In the genomic region with DNA sequence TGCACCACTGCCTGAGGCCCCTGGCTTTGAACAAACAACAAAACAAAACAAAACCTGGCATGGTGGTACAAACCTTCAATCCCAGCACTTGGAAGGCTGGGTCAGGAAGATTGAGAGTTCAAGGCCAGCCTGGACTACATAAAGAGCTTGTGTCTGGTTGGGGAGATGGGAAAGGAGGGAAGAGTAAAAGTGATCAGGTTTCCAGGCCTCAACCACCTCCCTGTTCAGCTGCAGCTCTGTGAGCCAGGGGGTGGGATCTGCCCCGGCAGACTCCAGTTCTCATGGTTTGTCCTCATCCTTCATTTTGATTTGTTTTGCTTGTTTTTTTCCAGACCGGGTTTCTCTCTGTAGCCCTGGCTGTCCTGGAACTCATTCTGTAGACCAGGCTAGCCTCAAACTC, we compare ENCODE assay signal across 22 mouse cellular contexts. TPM values are rescaled to one million over a fixed set of nuclear protein-coding genes. Genes with fewer than 3 reads are reported as not detected.
DNase-seq lines count a peak whose midpoint lies in the region; ATAC-seq and TF ChIP-seq lines count a peak whose summit lies in the region.
"Had no signal": no experiment of that assay in that cellular context is flagged by ENCODE, and none has a peak within 500 bp of the region (broad histone marks: within the 10 kb centered on the region; RNA-seq: fewer than 3 reads in every experiment).

No protein-coding gene starts in this region.

- no peak for TF ChIP-seq EP300 in liver, postnatal 0 days (IDR thresholded peaks at IDR 0.05; ENCODE audit: low read depth)

- no peaks in the 10 kb centered on the region for H3K9me3 ChIP-seq in liver, postnatal 0 days (ENCODE audit: low read length)
- no peaks in the 10 kb centered on the region for H3K9me3 ChIP-seq in intestine, embryonic 16.5 days (ENCODE audit: control insufficient read depth, low read length)
- H3K9me3 ChIP-seq: forebrain, embryonic 15.5 days; heart, embryonic 10.5 days; hindbrain, embryonic 15.5 days; intestine, embryonic 15.5 days; lung, embryonic 15.5 days; stomach, embryonic 15.5 days had no signal

- peaks cover 46% of the 10 kb centered on the region for H3K4me1 ChIP-seq in liver, postnatal 0 days (ENCODE audit: insufficient read depth)
- H3K4me1 ChIP-seq in intestine, embryonic 16.5 days (ENCODE audit: control insufficient read depth, insufficient read depth, low read length): peaks cover 45% of the 10 kb centered on the region
- H3K4me1 ChIP-seq: forebrain, embryonic 15.5 days had no signal

- H3K9ac ChIP-seq in liver, postnatal 0 days (replicated peaks): no peak overlapping the region
- H3K9ac ChIP-seq in intestine, embryonic 16.5 days (ENCODE audit: low read depth, low read length): no peak overlapping the region
- H3K9ac ChIP-seq: forebrain, embryonic 15.5 days; hindbrain, embryonic 15.5 days; intestine, embryonic 15.5 days; lung, embryonic 15.5 days; stomach, embryonic 15.5 days had no signal

- no peaks in the 10 kb centered on the region for H3K27me3 ChIP-seq in liver, postnatal 0 days (ENCODE audit: insufficient read depth, low read length)
- H3K27me3 ChIP-seq in intestine, embryonic 16.5 days (replicated peaks; ENCODE audit: control insufficient read depth, insufficient read depth, low read length): no peaks in the 10 kb centered on the region
- H3K27me3 ChIP-seq: forebrain, embryonic 15.5 days; hindbrain, embryonic 15.5 days; intestine, embryonic 15.5 days; lung, embryonic 15.5 days; stomach, embryonic 15.5 days had no signal

- no peaks in the 10 kb centered on the region for H3K36me3 ChIP-seq in liver, postnatal 0 days (replicated peaks; ENCODE audit: insufficient read depth, low read length)
- H3K36me3 ChIP-seq in intestine, embryonic 16.5 days (ENCODE audit: control insufficient read depth, insufficient read depth, low read length): no peaks in the 10 kb centered on the region
- H3K36me3 ChIP-seq: forebrain, embryonic 15.5 days; heart, embryonic 10.5 days; hindbrain, embryonic 15.5 days; intestine, embryonic 15.5 days; lung, embryonic 15.5 days; stomach, embryonic 15.5 days had no signal

- DNase-seq in spleen, postnatal 10 days (ENCODE audit: low spot score in 2 of 2): peak; percentile 7 to 18
- no peak for DNase-seq in spleen, postnatal 14 days (ENCODE audit: low spot score in 2 of 2)
- DNase-seq in ES-CJ7 (ENCODE audit: low read depth, low spot score) (peak; percentile 72), ZHBTc4 (ENCODE audit: low read depth, low spot score) (peak; percentile 73)
- DNase-seq in liver, postnatal 0 days: no peak
- DNase-seq in right cerebral cortex, postnatal 10 days (ENCODE audit: low spot score in 2 of 2): no peak
- DNase-seq: adrenal gland, postnatal 10 days; cerebellum, adult 11 months; cerebellum, postnatal 25 days; embryo, embryonic 11 days; heart, postnatal 36 days; layer of hippocampus, postnatal 36 days; retina, postnatal 1 day had no signal

- no peak overlapping the region for H3K4me2 ChIP-seq in liver, postnatal 0 days (ENCODE audit: low read depth, low read length)
- no peak overlapping the region for H3K4me2 ChIP-seq in intestine, embryonic 16.5 days (ENCODE audit: low read depth, low read length)
- H3K4me2 ChIP-seq: forebrain, embryonic 15.5 days; hindbrain, embryonic 15.5 days; intestine, embryonic 15.5 days; lung, embryonic 15.5 days; midbrain, embryonic 11.5 days; stomach, embryonic 15.5 days had no signal

- TF ChIP-seq CTCF in liver, postnatal 0 days (IDR thresholded peaks at IDR 0.05; ENCODE audit: low read depth): no peak

- H3K27ac ChIP-seq in liver, postnatal 0 days (ENCODE audit: low read depth): peak overlapping the region; percentile 77
- H3K27ac ChIP-seq in intestine, embryonic 16.5 days (ENCODE audit: low read length): no peak overlapping the region
- H3K27ac ChIP-seq: forebrain, embryonic 15.5 days; heart, embryonic 10.5 days; hindbrain, embryonic 15.5 days; intestine, embryonic 15.5 days; kidney, postnatal 0 days; stomach, embryonic 15.5 days had no signal

- no peak for ATAC-seq in liver, postnatal 0 days
- ATAC-seq in intestine, embryonic 16.5 days: no peak
- ATAC-seq: forebrain, embryonic 15.5 days had no signal

- H3K4me3 ChIP-seq in liver, postnatal 0 days (ENCODE audit: low read depth, low read length): no peak overlapping the region
- no peak overlapping the region for H3K4me3 ChIP-seq in intestine, embryonic 16.5 days (ENCODE audit: low read length)
- H3K4me3 ChIP-seq: forebrain, embryonic 15.5 days; heart, embryonic 10.5 days; hindbrain, embryonic 15.5 days; intestine, embryonic 15.5 days; lung, embryonic 15.5 days; stomach, embryonic 15.5 days had no signal

- WGBS in liver, postnatal 0 days (ENCODE audit: insufficient replicate concordance): 44% methylated on average over 2 of the region's 2 CpGs
- 64% methylated on average over 2 of the region's 2 CpGs for WGBS in intestine, embryonic 16.5 days

RNA-seq across cellular contexts. Expression of gene Sh3bgrl3, which starts 12.1 kb away (rescaled TPM):
- 198 and 215 TPM in 2 replicates for polyA plus RNA-seq in liver, postnatal 0 days (2015; fragmentation: Nextera tagmentation; extraction: Ambion mirVana)
- polyA plus RNA-seq in intestine, embryonic 16.5 days (2015; fragmentation: Nextera tagmentation; extraction: Ambion mirVana): 428 and 452 TPM in 2 replicates

RNA-seq across cellular contexts. Expression of gene Ubxn11, which starts 14.1 kb away (rescaled TPM):
- 0.88 and 0.99 TPM in 2 replicates for polyA plus RNA-seq in liver, postnatal 0 days (2015; fragmentation: Nextera tagmentation; extraction: Ambion mirVana)
- 4.3 and 5.6 TPM in 2 replicates for polyA plus RNA-seq in intestine, embryonic 16.5 days (2015; fragmentation: Nextera tagmentation; extraction: Ambion mirVana)

RNA-seq across cellular contexts. Expression of gene Cd52, which starts 21.6 kb away (rescaled TPM):
- polyA plus RNA-seq in liver, postnatal 0 days (2015; fragmentation: Nextera tagmentation; extraction: Ambion mirVana): 114 and 125 TPM in 2 replicates
- 27.8 and 28.4 TPM in 2 replicates for polyA plus RNA-seq in intestine, embryonic 16.5 days (2015; fragmentation: Nextera tagmentation; extraction: Ambion mirVana)

RNA-seq across cellular contexts. Expression of gene Crybg2, which starts 55.9 kb away (rescaled TPM):
- 0.69 and 1.4 TPM in 2 replicates for polyA plus RNA-seq in liver, postnatal 0 days (2015; fragmentation: Nextera tagmentation; extraction: Ambion mirVana)
- 22.3 and 22.9 TPM in 2 replicates for polyA plus RNA-seq in intestine, embryonic 16.5 days (2015; fragmentation: Nextera tagmentation; extraction: Ambion mirVana)

Comparison
In these comparisons a context has a peak if more than half of its experiments do, and no peak if none do; other contexts are left out.
1. DNase-seq: peak in spleen, postnatal 10 days (2 of 2), ES-CJ7 (single experiment) and ZHBTc4 (single experiment); none in spleen, postnatal 14 days (0 of 2), liver, postnatal 0 days (single experiment) and right cerebral cortex, postnatal 10 days (0 of 2).